Mouse (Mus musculus): Measurements from ENCODE around the gene Cactin. TPM values are rescaled to one million over a fixed set of nuclear protein-coding genes. Genes with fewer than 3 reads are reported as not detected.

Gene Cactin
- total and polyA plus RNA-seq, 3 experiments, result 15.4 to 18.0 (median 16.1) TPM

DNA sequence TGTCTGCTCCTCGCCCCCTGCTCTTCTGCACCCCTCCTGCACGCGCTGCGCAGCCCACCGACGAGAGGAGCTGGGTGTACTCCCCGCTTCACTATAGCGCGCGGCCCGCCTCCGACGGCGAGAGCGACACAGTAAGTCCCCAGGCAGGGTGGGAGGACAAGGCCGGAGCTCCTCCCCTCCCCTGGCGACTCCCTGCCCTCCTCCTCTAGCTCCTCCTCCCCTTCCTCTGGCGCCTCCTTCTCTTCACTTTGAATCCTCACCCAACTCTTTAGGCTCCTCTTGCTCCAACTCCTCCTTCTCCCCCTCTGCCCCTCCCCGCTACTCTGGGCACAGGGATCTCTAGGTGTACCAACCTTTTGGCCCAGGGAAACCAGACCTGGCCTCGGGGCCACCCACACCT is 3.6 kb upstream of the Cactin start:
- no peaks in the 10 kb centered on the region for H3K27me3 ChIP-seq (ENCODE audit: control insufficient read depth, insufficient read depth, low read length)
- no peak overlapping the region for H3K4me3 ChIP-seq
- WGBS, result 49% methylated on average over 20 of the region's 20 CpGs
- no peaks in the 10 kb centered on the region; the same call in 1 of the 2 replicates for H3K79me2 ChIP-seq (replicated peaks; ENCODE audit: control insufficient read depth, insufficient read depth, low read length)
- peak in 1 of 2 experiments; percentile 52 for DNase-seq
- intact Hi-C loops (cut with DNase I), result no loop called here
- H3K27ac ChIP-seq, result no peak overlapping the region
- H3K36me3 ChIP-seq (ENCODE audit: control insufficient read depth, insufficient read depth, low read length), result no peaks in the 10 kb centered on the region; the same call in 1 of the 2 replicates
- TF ChIP-seq CTCF (IDR thresholded peaks at IDR 0.05), result no peak
- no peak for TF ChIP-seq EP300 (IDR thresholded peaks at IDR 0.05; ENCODE audit: insufficient read depth, low read depth, low read length)
- TF ChIP-seq POLR2A (IDR thresholded peaks at IDR 0.05; ENCODE audit: insufficient read depth, low read depth, low read length), result no peak
- H3K4me1 ChIP-seq (ENCODE audit: control insufficient read depth, insufficient read depth, low read length), result peaks cover 6% of the 10 kb centered on the region
- no peak overlapping the region for H3K9ac ChIP-seq (ENCODE audit: low read depth, low read length)

DNA sequence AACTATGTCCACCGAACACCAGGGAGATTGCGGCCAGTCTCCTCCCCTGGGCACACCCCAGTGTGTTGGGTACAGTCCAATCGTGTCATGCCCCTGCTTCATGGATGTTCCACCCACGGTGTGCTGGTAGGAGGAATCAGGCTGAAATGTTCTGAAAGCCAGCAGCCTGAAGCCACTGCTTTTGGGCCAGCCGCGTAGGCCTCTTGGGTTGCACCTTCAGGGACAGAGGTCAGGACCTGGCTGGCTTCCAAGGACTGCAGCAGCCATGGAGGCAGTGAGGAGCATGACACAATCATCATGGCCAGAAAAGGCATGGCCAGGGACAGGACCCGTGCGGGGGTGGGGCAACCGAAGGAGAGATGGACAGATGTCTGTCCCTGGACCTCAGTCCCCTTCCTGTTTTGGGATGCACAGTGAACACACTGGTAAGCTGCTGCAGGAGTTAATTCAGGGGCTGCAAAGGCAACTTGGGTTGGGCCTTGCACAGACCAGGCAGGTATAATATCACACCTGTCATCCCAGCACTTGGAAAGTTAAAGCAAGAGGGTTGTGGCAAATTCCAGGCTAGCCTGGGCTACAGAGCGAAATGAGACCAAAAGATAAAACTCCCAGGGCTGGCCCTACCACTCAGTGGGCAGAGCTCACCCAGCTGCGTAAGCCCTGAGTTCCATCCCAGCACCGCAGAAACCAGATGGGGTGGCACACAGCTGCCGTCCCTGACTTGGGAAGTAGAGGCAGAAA is 2.1 kb upstream of the Cactin start:
- H3K4me3 ChIP-seq, result no peak overlapping the region
- 68% methylated on average over 13 of the region's 13 CpGs for whole genome bisulfite sequencing
- H3K4me1 ChIP-seq (ENCODE audit: control insufficient read depth, insufficient read depth, low read length), result peaks cover 6% of the 10 kb centered on the region
- no peak overlapping the region for H3K9ac ChIP-seq (ENCODE audit: low read depth, low read length)
- no peaks in the 10 kb centered on the region; the same call in 1 of the 2 replicates for H3K79me2 ChIP-seq (replicated peaks; ENCODE audit: control insufficient read depth, insufficient read depth, low read length)
- TF ChIP-seq POLR2A (IDR thresholded peaks at IDR 0.05; ENCODE audit: insufficient read depth, low read depth, low read length) (no peak), EP300 (IDR thresholded peaks at IDR 0.05; ENCODE audit: insufficient read depth, low read depth, low read length) (no peak), CTCF (IDR thresholded peaks at IDR 0.05) (no peak)
- H3K27ac ChIP-seq, result no peak overlapping the region
- peak in 1 of 2 experiments; percentile 49 for DNase-seq
- no peaks in the 10 kb centered on the region for H3K27me3 ChIP-seq (ENCODE audit: control insufficient read depth, insufficient read depth, low read length)
- intact Hi-C loops (cut with DNase I), result loop anchor here (2.0 kb wide), 1 partner anchor 26 kb away; the partner anchor contains the start of gene Pip5k1c
- H3K36me3 ChIP-seq (ENCODE audit: control insufficient read depth, insufficient read depth, low read length), result no peaks in the 10 kb centered on the region; the same call in 1 of the 2 replicates

DNA sequence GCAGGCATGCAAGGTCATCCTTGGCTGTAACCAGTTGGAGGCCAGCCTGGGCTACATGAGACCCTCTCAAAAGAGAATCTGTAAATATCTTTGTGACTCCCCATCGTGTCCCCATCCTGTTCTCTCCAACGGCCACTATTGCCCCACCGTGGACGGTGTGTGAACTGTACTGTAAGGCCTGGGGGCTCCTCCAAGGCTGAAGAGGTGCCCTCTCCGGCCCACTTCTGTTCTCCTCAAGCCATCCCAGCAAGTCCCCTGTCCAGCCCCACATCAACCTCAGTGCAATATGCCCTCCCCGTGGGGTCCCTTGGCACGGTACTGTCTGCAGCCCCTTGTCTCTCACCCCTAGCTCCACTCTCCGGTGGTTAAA is 1.6 kb upstream of the Cactin start:
- Histone ChIP-seq H3K27ac (peak overlapping the region; percentile 99), H3K9ac (ENCODE audit: low read depth, low read length) (peak overlapping the region; percentile 75), H3K4me3 (no peak overlapping the region), H3K36me3 (ENCODE audit: control insufficient read depth, insufficient read depth, low read length) (no peaks in the 10 kb centered on the region; the same call in 1 of the 2 replicates), H3K27me3 (ENCODE audit: control insufficient read depth, insufficient read depth, low read length) (no peaks in the 10 kb centered on the region), H3K4me1 (ENCODE audit: control insufficient read depth, insufficient read depth, low read length) (peaks cover 6% of the 10 kb centered on the region), H3K79me2 (replicated peaks; ENCODE audit: control insufficient read depth, insufficient read depth, low read length) (no peaks in the 10 kb centered on the region; the same call in 1 of the 2 replicates)
- intact Hi-C loops (cut with DNase I), result loop anchor here (2.0 kb wide), 1 partner anchor 27 kb away; the partner anchor contains the start of gene Pip5k1c
- 41% methylated on average over 8 of the region's 8 CpGs for WGBS
- TF ChIP-seq EP300 (IDR thresholded peaks at IDR 0.05; ENCODE audit: insufficient read depth, low read depth, low read length), result no peak
- TF ChIP-seq CTCF (IDR thresholded peaks at IDR 0.05), result peak; percentile 49
- DNase-seq, result peak in 1 of 2 experiments; percentile 40

DNA sequence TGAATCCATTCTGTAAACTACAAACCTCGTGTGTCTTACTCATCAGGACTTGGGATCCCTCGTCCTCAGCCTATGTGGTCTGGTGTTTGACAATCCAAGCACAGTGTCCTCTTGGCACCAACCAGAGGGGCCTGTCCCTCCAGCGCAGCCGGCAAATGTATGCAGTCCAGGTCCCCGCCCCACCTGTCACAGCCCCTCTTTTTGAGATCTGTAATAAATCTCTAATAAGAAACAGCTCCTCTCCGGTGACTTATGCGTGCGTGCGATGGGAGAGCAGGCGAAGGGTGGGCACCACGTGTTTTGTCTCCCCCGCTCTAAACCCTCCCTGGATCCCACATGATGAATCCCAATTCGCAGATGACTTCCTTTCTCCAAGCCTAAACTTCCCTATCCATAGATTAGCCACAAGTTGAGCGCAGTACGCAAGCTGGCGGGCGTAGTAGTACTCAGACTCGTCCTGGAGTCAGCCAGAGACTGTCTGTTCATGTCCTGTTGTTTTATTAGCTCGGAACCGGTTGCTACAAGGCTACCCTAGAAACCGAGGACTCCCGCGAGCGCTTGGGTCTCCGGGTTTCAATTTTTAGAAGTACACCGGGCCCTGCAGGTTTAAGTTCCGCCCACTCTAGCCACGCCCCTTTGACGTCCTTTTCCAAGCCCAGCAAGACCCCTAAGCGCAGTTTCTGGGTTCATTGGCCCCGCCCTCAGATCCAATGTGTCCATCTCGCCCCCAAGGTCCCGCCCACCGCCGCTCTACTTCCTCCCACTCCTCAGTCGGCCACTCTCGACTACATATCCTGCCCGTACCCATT is 958 bp upstream of the Cactin start:
- DNase-seq, result peak in 1 of 2 experiments; percentile 93
- peaks cover 6% of the 10 kb centered on the region for H3K4me1 ChIP-seq (ENCODE audit: control insufficient read depth, insufficient read depth, low read length)
- no peaks in the 10 kb centered on the region for H3K27me3 ChIP-seq (ENCODE audit: control insufficient read depth, insufficient read depth, low read length)
- no peak for TF ChIP-seq EP300 (IDR thresholded peaks at IDR 0.05; ENCODE audit: insufficient read depth, low read depth, low read length)
- TF ChIP-seq POLR2A (IDR thresholded peaks at IDR 0.05; ENCODE audit: insufficient read depth, low read depth, low read length), result peak; percentile 64; the same call in 1 of the 2 replicates
- no peak for TF ChIP-seq CTCF (IDR thresholded peaks at IDR 0.05)
- 2% methylated on average over 38 of the region's 38 CpGs for WGBS
- no peaks in the 10 kb centered on the region; the same call in 1 of the 2 replicates for H3K36me3 ChIP-seq (ENCODE audit: control insufficient read depth, insufficient read depth, low read length)
- H3K79me2 ChIP-seq (replicated peaks; ENCODE audit: control insufficient read depth, insufficient read depth, low read length), result no peaks in the 10 kb centered on the region; the same call in 1 of the 2 replicates
- peak overlapping the region; percentile 99 for H3K27ac ChIP-seq
- peak overlapping the region; percentile 75 for H3K9ac ChIP-seq (ENCODE audit: low read depth, low read length)
- intact Hi-C loops (cut with DNase I), result loop anchor here (1.0 to 2.0 kb wide), 3 partner anchors 21 to 31 kb away; partner anchors contain the start of genes Hmg20b and Pip5k1c
- peak overlapping the region; percentile 60 for H3K4me3 ChIP-seq

DNA sequence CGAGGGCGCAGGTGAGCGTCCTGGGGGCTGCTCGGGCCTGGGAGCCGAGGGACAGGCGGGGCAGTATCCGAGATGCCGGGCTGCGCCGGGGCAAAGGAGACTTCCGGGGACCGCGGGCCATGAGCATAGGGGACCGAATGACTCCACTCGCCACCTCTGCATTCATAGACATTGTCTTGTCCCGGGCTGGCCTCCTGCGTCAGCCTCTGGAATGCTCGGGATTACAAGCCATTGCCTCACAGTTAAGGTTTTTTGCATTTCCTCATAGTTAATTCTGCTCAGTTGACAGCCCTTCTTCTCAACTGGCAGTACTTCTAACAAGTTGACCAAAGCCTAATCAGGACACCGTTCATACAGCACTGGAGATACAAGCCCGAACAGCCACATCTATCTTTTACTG is 533 bp downstream of the Cactin start:
- DNase-seq, result no peak
- H3K36me3 ChIP-seq (ENCODE audit: control insufficient read depth, insufficient read depth, low read length), result no peaks in the 10 kb centered on the region; the same call in 1 of the 2 replicates
- intact Hi-C loops (cut with DNase I), result loop anchor here (2.0 kb wide), 1 partner anchor 29 kb away; the partner anchor contains the start of gene Hmg20b

More for the DNA sequence above, 533 bp downstream of the Cactin start:
- Histone ChIP-seq H3K4me1 (ENCODE audit: control insufficient read depth, insufficient read depth, low read length) (peaks cover 9% of the 10 kb centered on the region), H3K79me2 (replicated peaks; ENCODE audit: control insufficient read depth, insufficient read depth, low read length) (no peaks in the 10 kb centered on the region; the same call in 1 of the 2 replicates), H3K9ac (ENCODE audit: low read depth, low read length) (peak overlapping the region; percentile 88), H3K4me3 (peak overlapping the region; percentile 79), H3K27ac (peak overlapping the region; percentile 99), H3K27me3 (ENCODE audit: control insufficient read depth, insufficient read depth, low read length) (no peaks in the 10 kb centered on the region)
- 2% methylated on average over 20 of the region's 20 CpGs for WGBS
- TF ChIP-seq CTCF (IDR thresholded peaks at IDR 0.05), result no peak
- TF ChIP-seq EP300 (IDR thresholded peaks at IDR 0.05; ENCODE audit: insufficient read depth, low read depth, low read length), result no peak

All from heart, adult 2 months (tissue).